Mouse (Mus musculus) limb, embryonic 13.5 days (tissue): ENCODE results near the gene Ube2f. TPM values are rescaled to one million over a fixed set of nuclear protein-coding genes. Genes with fewer than 3 reads are reported as not detected.
A peak's percentile ranks its signal among the peaks of the same experiment; 100 is the strongest.

Experiments used
- ATAC-seq: fragments of 200-750 bp; cut with Nextera tagmentation; 2 replicates; pipeline ENCODE4 v1.8.0; 2017; ENCODE audit warnings: low read depth, moderate number of reproducible peaks, moderate TSS enrichment; ENCODE audit not compliant: low FRiP score
- H3K27ac ChIP-seq: fragments of 300-500 bp; sonication (generic); 2 replicates; pipeline ENCODE4 v1.5.1; 2015; ENCODE audit warnings: inconsistent platforms, mild to moderate bottlenecking, moderate library complexity
- H3K27me3 ChIP-seq: fragments of 300-500 bp; sonication (generic); 2 replicates; pipeline ENCODE4 v1.6.1; 2015; ENCODE audit warnings: mild to moderate bottlenecking, inconsistent platforms
- H3K36me3 ChIP-seq: fragments of 300-500 bp; sonication (generic); 2 replicates; pipeline ENCODE4 v1.6.1; 2015; ENCODE audit warnings: inconsistent platforms, mild to moderate bottlenecking, moderate library complexity
- H3K4me1 ChIP-seq: fragments of 300-500 bp; sonication (generic); 2 replicates; pipeline ENCODE4 v1.6.1; 2015; ENCODE audit warnings: inconsistent platforms
- H3K4me2 ChIP-seq: fragments of 300-500 bp; sonication (generic); replicated peaks from 2 replicates; pipeline ENCODE4 v1.6.1; 2015; ENCODE audit warnings: inconsistent platforms, mild to moderate bottlenecking, moderate library complexity
- H3K4me3 ChIP-seq: fragments of 300-500 bp; sonication (generic); 2 replicates; pipeline ENCODE4 v1.5.1; 2015; ENCODE audit warnings: moderate library complexity, mild to moderate bottlenecking, inconsistent platforms
- H3K9ac ChIP-seq: fragments of 300-500 bp; sonication (generic); 2 replicates; pipeline ENCODE4 v1.6.1; 2015; ENCODE audit warnings: mild to moderate bottlenecking, inconsistent platforms
- H3K9me3 ChIP-seq: fragments of 300-500 bp; sonication (generic); 2 replicates; pipeline ENCODE4 v1.6.1; 2016; ENCODE audit warnings: inconsistent platforms
- WGBS: fragments of 180-500 bp; shearing (Covaris S2); methylation state at CpG from one replicate; pipeline ENCODE4 v1.1.7; 2015; 5-methylcytosine and 5-hydroxymethylcytosine counted together
- polyA plus RNA-seq: library from polyadenylated mRNA; unstranded; fragments of >200 nt; fragmentation: Nextera tagmentation; extraction: Ambion mirVana; gene quantifications from 2 replicates; pipeline ENCODE4 v1.2.1, GENCODE M21; 2015

Ube2f gene
- polyA plus RNA-seq, 1 experiment from 2014 or later, result 68.1 TPM

GRCm38 (mm10) chr1:91215981-91216380 lies 34.1 kb upstream of the Ube2f start:
- Histone ChIP-seq H3K36me3 (no peaks in the 10 kb centered on the region), H3K4me3 (no peak overlapping the region), H3K27me3 (no peaks in the 10 kb centered on the region), H3K27ac (no peak overlapping the region), H3K4me1 (peaks cover 10% of the 10 kb centered on the region; the same call in 1 of the 2 replicates), H3K4me2 (no peak overlapping the region), H3K9me3 (no peaks in the 10 kb centered on the region), H3K9ac (no peak overlapping the region)
- 58% methylated on average over 1 of the region's 1 CpGs for WGBS
- no peak for ATAC-seq

- Histone ChIP-seq H3K4me2 (no peak overlapping the region), H3K27me3 (no peaks in the 10 kb centered on the region), H3K27ac (no peak overlapping the region), H3K4me1 (peaks cover 5% of the 10 kb centered on the region; the same call in 1 of the 2 replicates), H3K9ac (no peak overlapping the region), H3K4me3 (no peak overlapping the region), H3K36me3 (no peaks in the 10 kb centered on the region), H3K9me3 (no peaks in the 10 kb centered on the region)
- WGBS, result 68% methylated on average over 10 of the region's 10 CpGs
- no peak for ATAC-seq
Observed at GRCm38 (mm10) chr1:91216504-91217267, 33.4 kb upstream of the Ube2f start.

GRCm38 (mm10) chr1:91219641-91220321 lies 30.3 kb upstream of the Ube2f start:
- WGBS, result 85% methylated on average over 7 of the region's 7 CpGs
- no peak overlapping the region for H3K4me3 ChIP-seq
- no peaks in the 10 kb centered on the region for H3K27me3 ChIP-seq
- H3K9ac ChIP-seq, result no peak overlapping the region
- H3K9me3 ChIP-seq, result no peaks in the 10 kb centered on the region
- no peaks in the 10 kb centered on the region for H3K36me3 ChIP-seq
- no peak overlapping the region for H3K27ac ChIP-seq
- H3K4me1 ChIP-seq, result no peaks in the 10 kb centered on the region
- ATAC-seq, result no peak
- no peak overlapping the region for H3K4me2 ChIP-seq

GRCm38 (mm10) chr1:91220322-91220672 lies 29.8 kb upstream of the Ube2f start:
- Histone ChIP-seq H3K9me3 (no peaks in the 10 kb centered on the region), H3K27me3 (no peaks in the 10 kb centered on the region), H3K4me2 (no peak overlapping the region), H3K4me1 (no peaks in the 10 kb centered on the region), H3K4me3 (no peak overlapping the region), H3K9ac (no peak overlapping the region), H3K36me3 (no peaks in the 10 kb centered on the region), H3K27ac (no peak overlapping the region)
- no peak for ATAC-seq
- WGBS, result 83% methylated on average over 3 of the region's 3 CpGs

GRCm38 (mm10) chr1:91226562-91226961 lies 23.5 kb upstream of the Ube2f start:
- Histone ChIP-seq H3K9me3 (no peaks in the 10 kb centered on the region), H3K4me2 (no peak overlapping the region), H3K4me3 (no peak overlapping the region), H3K4me1 (peaks cover 12% of the 10 kb centered on the region), H3K27ac (no peak overlapping the region), H3K27me3 (no peaks in the 10 kb centered on the region), H3K36me3 (no peaks in the 10 kb centered on the region), H3K9ac (no peak overlapping the region)
- no peak for ATAC-seq
- WGBS, result 71% methylated on average over 4 of the region's 4 CpGs

- H3K9ac ChIP-seq, result no peak overlapping the region
- no peaks in the 10 kb centered on the region for H3K9me3 ChIP-seq
- no peak overlapping the region for H3K4me2 ChIP-seq
- WGBS, result 31% methylated on average over 15 of the region's 15 CpGs
- no peak overlapping the region for H3K4me3 ChIP-seq
- no peak for ATAC-seq
- no peaks in the 10 kb centered on the region for H3K27me3 ChIP-seq
- 0 out of 2 replicates have a peak overlapping the region, but pooled peaks have one; percentile 0 for H3K27ac ChIP-seq
- H3K4me1 ChIP-seq, result peaks cover 12% of the 10 kb centered on the region
- H3K36me3 ChIP-seq, result no peaks in the 10 kb centered on the region
Observed at GRCm38 (mm10) chr1:91227381-91228054, 22.6 kb upstream of the Ube2f start.

- no peak overlapping the region for H3K27ac ChIP-seq
- H3K4me2 ChIP-seq, result no peak overlapping the region
- no peak for ATAC-seq
- no peak overlapping the region for H3K4me3 ChIP-seq
- H3K4me1 ChIP-seq, result peaks cover 12% of the 10 kb centered on the region
- H3K9ac ChIP-seq, result no peak overlapping the region
- H3K9me3 ChIP-seq, result no peaks in the 10 kb centered on the region
- 59% methylated on average over 6 of the region's 6 CpGs for WGBS
- no peaks in the 10 kb centered on the region for H3K27me3 ChIP-seq
- H3K36me3 ChIP-seq, result no peaks in the 10 kb centered on the region
Observed at GRCm38 (mm10) chr1:91231142-91231541, 19.0 kb upstream of the Ube2f start.

GRCm38 (mm10) chr1:91231896-91232295 lies 18.2 kb upstream of the Ube2f start:
- WGBS, result 59% methylated on average over 5 of the region's 5 CpGs
- no peak overlapping the region for H3K4me2 ChIP-seq
- H3K9ac ChIP-seq, result no peak overlapping the region
- no peaks in the 10 kb centered on the region for H3K36me3 ChIP-seq
- H3K4me1 ChIP-seq, result peaks cover 12% of the 10 kb centered on the region
- H3K27ac ChIP-seq, result no peak overlapping the region
- no peak for ATAC-seq
- no peak overlapping the region for H3K4me3 ChIP-seq
- H3K9me3 ChIP-seq, result no peaks in the 10 kb centered on the region
- H3K27me3 ChIP-seq, result no peaks in the 10 kb centered on the region

- Histone ChIP-seq H3K4me2 (no peak overlapping the region), H3K27me3 (no peaks in the 10 kb centered on the region), H3K9me3 (no peaks in the 10 kb centered on the region), H3K9ac (no peak overlapping the region), H3K4me3 (no peak overlapping the region), H3K27ac (no peak overlapping the region), H3K36me3 (no peaks in the 10 kb centered on the region), H3K4me1 (no peaks in the 10 kb centered on the region)
- WGBS, result 82% methylated on average over 5 of the region's 5 CpGs
- no peak for ATAC-seq
Observed at GRCm38 (mm10) chr1:91235395-91235794, 14.7 kb upstream of the Ube2f start.

GRCm38 (mm10) chr1:91237676-91238075 lies 12.4 kb upstream of the Ube2f start:
- Histone ChIP-seq H3K9ac (no peak overlapping the region), H3K4me3 (no peak overlapping the region), H3K9me3 (no peaks in the 10 kb centered on the region), H3K4me1 (no peaks in the 10 kb centered on the region), H3K4me2 (no peak overlapping the region), H3K27ac (no peak overlapping the region), H3K27me3 (no peaks in the 10 kb centered on the region), H3K36me3 (no peaks in the 10 kb centered on the region)
- no peak for ATAC-seq
- WGBS, result 75% methylated on average over 6 of the region's 6 CpGs

- Histone ChIP-seq H3K4me3 (no peak overlapping the region), H3K9ac (no peak overlapping the region), H3K27me3 (no peaks in the 10 kb centered on the region), H3K27ac (no peak overlapping the region), H3K9me3 (no peaks in the 10 kb centered on the region), H3K36me3 (no peaks in the 10 kb centered on the region), H3K4me1 (no peaks in the 10 kb centered on the region), H3K4me2 (no peak overlapping the region)
- no peak for ATAC-seq
- WGBS, result 19% methylated on average over 5 of the region's 5 CpGs
Observed at GRCm38 (mm10) chr1:91239112-91239511, 11.0 kb upstream of the Ube2f start.

- Histone ChIP-seq H3K27me3 (no peaks in the 10 kb centered on the region), H3K9me3 (no peaks in the 10 kb centered on the region), H3K4me3 (no peak overlapping the region), H3K36me3 (no peaks in the 10 kb centered on the region), H3K9ac (no peak overlapping the region), H3K4me2 (no peak overlapping the region), H3K27ac (no peak overlapping the region), H3K4me1 (no peaks in the 10 kb centered on the region)
- WGBS, result 91% methylated on average over 1 of the region's 1 CpGs
- no peak for ATAC-seq
Observed at GRCm38 (mm10) chr1:91239800-91240199, 10.3 kb upstream of the Ube2f start.
